Mouse (Mus musculus) layer of hippocampus, adult 18-20 months (tissue): ENCODE data around the gene Muc1. TPM values are rescaled to one million over a fixed set of nuclear protein-coding genes. Genes with fewer than 3 reads are reported as not detected.

Experiments used
- DNase-seq, 2 experiments: peaks; one replicate each; pipeline ENCODE4 v3.0.0; 2022; ENCODE audit warnings: low spot score in 2 of 2
- microRNA-seq, 2 experiments: library from miRNA; unstranded; fragments of <30 nt; microRNA quantifications; one replicate each; pipeline ENCODE4 v1.2.0; 2021
- total RNA-seq, 2 experiments: library from RNA; stranded (reverse); gene quantifications; 2 replicates each; pipeline ENCODE4 v1.2.3; 2021

Muc1 gene
- total RNA-seq, 2 experiments from 2014 or later, result 0.71 to 0.84 TPM

DNA sequence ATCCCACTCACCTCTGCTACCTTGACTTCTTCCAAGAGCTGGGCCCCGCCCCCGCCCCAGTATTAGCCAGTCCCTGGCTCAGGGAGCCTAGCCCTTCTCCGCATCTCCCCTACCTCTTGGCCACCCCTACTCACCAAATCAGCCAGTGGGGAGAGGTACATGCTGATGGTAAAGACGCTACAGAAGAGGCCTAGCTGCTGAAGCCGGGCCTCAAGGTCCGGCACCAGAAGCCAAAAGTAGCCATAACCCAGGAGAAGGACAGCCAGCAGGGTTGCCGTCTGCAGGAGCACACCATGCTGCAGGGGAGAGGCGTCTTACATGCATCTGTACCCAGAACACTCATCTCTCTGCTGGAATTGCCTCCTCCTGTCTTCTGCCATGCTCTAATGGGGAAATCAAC lies 40.1 kb downstream of the Muc1 start:
- no peak for DNase-seq

DNA sequence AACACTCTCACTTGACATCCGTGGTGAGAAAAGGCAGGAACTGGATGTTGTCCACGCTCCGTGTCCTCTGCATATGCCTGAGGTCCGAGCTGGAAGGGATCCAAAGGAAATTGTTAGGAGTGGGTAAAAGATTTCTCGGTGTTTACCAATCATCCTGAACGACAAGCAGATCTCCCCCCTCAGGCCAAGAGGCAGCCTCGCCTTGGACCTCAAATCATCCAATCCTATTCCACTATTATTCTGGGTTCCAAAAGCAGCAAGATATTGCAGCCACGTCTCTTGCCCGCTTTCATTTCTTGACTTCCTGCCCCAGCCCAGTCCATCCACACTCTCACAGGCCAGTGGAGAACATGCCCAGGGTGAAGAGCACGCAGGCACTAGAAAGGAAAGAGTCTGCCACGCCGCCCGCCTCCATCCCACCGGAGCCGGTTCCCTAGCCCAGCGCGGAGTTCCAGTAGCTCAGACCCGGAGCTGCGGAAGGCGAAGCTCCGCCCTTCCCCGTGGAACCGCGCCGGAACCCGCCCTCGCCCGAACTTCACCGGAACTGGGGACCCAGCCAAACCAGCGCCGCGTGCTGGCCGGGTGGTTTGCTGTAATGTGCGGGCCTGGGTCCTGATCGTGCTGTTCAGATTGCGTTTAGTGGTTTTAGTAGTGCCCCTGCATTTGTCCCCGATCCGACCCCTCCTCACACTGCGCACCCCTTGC lies 41.3 kb downstream of the Muc1 start, which contains the start of gene Slc50a1:
TSS of gene Slc50a1 (minus strand) at position 520 of the 705 bp plus-strand sequence.
- DNase-seq, result peak; percentile 84 to 88

DNA sequence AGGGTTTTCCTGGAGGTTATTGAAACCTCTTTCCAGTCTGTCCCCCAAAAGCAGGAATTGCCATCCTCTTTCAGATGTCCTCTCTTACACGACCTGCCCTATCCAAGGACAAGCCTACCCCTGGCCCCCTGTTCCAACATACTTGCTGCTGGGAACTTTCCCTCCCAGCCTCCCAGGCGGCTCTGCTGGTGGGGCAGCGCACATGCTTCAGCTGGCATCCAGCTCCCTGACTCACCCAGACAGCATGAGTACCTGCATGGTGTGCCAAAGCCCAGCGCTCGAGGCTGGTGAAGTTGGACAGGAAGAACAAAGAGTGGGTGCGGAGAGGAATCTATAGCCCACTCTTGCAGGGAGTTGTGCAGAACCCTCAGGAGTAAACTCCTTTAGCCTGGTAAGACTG lies 42.0 kb downstream of the Muc1 start:
- peak; percentile 72 to 78 for DNase-seq

DNA sequence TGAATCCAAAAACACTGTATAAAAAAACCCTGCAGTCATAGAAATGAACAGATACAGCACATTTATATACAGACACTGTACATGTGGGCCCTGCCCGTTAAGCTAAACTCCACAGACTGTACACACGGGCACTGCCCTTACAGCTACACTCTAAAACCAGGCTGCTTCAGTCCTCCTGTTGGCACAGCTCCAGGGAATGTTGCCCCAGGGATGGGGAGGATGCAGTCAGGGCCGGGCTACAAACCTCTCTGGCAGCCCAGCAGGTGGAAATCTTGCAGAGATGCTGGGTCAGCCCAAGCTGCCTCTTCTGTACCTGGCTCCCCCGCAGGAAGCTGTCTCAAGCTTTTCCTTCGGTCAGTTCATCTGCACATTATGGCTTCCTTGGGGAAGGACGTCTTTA lies 42.9 kb downstream of the Muc1 start:
- no peak for DNase-seq

DNA sequence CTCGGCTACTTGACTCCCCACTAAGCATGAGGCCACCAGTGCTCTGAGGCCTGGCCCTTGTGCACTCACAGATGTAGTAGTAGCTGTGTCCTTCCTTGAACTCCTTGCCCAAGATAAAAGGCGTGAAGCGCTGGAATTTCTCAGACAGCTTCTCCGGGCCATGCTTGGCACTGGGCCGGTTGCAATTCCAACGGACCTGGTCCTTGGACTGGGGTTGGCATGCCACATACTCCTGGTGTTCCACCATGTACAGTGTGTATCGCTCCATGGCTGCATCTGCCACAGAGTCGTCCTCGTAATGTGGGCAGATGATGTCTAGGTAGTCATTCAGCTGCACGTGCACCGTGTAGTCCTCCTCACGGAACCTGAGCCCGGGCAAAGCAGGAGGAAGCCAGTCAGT lies 47.2 kb downstream of the Muc1 start:
- DNase-seq, result no peak

DNA sequence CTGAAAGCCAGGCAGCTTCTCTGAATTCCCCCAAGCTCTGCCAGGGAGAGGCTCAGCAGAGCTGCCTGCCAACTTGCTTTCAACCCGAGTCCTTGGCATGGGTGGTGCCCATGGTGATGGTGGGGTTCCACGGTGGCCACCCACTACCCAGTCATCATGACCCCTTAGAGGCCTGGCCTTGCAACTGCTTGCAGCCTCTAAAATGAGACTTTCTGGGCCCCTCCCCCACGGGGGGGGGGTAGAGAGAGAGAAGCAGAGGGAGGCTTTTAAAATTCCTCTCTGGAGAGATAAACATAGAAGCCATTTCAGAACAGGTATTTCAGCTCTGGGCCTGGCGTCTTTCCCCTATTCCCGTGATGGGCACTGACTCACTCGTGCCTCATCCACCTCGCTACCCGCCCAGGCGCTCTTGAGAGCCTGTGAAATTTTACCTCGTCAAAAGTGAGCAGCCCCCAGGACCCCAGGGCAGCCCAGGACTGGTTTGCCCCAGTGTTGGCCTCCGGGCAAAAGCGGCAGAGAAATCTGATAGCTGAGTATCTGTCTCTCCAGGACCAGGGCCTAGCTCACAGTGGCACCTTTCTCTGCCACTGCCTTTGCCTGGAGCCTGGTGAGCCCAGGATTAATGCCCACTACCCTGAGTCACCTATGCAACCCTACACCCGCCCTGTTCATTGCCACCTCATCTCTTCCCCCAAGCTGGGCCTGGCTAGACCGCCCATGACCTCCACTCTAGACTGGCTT lies 48.6 kb downstream of the Muc1 start:
- peak in 1 of 2 experiments; percentile 34 for DNase-seq

DNA sequence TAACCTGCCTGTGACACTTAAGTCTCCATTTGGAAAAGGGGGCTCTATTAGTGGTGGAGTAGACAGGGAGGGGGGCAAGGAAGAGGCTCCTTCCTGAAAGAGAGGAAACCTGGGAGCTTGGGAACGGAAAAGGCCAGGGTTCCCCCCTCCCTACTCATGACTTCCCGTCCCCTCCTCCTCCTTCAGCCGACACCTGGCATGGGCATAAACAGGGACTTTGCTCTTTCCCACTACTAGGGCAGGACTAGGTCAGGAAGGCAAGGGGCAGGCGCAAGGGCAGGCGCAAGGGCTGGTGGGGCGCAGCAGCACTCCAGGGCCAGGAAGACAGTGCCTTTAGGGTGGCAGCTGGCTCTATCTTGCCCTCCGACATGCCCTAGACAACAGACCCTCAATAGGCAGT lies 49.2 kb downstream of the Muc1 start:
- no peak for DNase-seq

DNA sequence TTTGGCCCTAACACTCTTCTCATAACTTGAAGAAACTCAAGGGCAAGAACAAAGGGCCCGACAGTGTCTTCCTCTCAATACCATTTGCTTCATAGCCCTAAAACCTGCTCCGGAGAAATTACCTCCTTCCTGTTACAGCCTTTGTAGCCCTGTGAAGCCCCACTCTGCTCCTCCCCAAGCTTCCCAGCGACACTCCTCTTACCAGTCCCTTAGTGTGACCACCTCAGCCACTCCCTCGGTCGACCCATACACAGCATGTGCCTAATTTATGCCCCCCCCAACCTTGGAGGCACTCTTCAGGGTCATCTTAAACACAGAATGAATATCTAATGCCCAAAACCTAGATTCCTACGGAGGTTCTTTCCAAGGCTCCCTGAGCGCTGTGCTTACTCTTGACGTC lies 49.8 kb downstream of the Muc1 start:
- no peak for DNase-seq

DNA sequence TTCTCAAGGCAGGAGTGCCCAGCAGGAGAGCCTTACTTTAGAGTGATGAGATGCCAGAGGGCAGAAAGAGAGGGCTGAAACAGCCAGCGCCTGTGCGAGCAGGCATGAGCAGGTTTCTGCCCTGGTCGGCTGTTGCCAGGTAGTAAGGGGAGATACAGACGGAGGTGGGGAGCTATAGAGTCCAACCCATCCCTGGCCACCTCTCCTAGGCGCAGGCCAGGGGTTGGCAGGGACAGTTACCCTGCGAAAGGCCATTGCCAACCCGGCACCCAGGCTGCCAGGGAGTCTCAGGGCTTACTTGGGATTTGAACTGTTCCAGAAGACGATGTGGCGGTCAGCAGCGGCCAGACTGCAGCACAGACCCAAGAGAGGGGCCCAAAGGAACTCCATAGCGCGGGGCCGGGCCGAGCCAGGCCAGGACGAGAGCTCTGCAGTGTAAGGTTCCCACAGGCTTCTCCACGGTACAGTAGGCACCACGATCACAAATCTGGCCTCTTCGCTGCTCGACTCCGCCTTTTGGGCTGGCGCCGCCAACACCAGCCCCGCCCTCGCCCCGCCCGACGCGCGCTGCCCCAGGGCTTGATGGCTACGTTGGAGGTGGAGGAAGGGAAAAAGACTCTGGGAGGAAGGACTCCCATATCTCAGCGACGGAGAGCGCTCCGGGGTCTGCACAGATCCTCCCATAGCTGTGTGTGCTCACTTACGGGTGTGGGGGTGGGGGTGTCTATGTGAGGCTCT lies 50.5 kb downstream of the Muc1 start:
- DNase-seq, result peak; percentile 81 to 92

DNA sequence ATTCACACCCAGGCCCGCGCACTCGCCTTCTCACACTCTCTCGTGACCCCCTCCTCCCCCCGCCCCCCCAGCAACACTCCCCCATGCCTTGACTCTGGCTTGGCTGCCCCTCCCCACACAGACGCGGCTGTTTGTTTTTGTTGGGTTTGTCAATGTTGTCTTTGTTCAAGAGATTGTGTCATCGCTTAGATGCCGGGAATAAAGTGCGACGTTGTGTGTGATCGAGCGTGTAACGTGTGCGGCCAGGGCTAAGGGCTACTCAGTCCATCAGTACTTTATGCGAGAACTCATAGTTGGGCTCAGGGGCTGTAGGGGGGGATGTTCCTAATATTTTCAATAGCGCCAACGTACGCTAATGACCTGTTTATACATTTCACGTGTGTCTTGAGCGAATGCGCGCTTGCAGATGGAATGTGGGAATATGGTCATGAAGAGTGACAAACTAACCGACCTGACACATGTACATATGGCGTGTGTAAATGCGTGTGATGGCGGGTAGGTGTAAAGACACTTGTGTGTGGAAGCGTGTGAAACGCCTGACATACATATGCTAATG lies 51.3 kb downstream of the Muc1 start:
- peak in 1 of 2 experiments; percentile 72 for DNase-seq

DNA sequence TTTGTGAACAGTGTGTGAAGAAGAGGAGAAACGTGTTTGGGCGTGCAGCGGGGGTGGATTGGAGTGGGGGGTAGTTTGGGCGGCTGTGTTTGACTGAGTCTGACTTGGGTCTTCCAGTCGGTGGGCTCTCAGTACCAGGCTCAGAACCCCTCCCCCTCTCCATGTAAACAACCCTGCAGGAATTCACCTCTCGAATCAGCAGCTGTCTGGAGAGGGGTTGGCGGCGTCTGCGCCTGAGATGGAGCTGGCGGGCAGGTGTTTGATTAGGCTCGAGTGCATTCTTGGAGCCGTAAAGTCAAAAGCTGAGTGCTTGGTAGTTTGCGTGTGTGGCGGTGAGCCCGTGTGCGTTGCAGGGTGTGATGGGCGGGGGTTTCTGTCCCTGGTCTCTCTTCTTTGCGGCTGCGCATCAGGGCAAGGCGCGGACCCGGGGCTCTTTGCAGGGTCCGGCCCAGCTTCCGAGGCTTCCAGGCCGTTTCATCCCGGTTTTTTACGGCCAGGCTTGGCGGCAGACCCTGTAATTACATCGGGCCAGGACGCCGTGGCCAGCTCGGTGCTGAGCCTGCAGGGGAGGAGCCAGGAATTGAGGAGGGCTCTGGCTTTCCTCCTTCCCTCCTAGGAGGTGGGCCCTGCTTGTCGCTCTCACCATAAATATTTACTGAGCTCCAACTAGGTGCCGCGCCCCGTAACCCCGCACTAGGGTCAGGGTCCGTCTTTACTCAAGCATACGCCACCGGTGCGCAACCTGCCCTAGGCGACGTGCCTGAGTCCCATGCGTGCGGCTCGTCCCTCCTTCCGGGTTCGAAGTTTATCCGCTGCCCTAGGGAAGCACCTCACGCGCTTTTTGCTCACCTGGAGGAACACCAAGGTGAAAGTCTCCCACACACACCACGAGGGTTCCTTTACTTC lies 52.0 kb downstream of the Muc1 start, which contains the start of gene Efna1:
TSS of gene Efna1 (minus strand) at position 537 of the 906 bp plus-strand sequence.
- peak; percentile 48 to 58 for DNase-seq

DNA sequence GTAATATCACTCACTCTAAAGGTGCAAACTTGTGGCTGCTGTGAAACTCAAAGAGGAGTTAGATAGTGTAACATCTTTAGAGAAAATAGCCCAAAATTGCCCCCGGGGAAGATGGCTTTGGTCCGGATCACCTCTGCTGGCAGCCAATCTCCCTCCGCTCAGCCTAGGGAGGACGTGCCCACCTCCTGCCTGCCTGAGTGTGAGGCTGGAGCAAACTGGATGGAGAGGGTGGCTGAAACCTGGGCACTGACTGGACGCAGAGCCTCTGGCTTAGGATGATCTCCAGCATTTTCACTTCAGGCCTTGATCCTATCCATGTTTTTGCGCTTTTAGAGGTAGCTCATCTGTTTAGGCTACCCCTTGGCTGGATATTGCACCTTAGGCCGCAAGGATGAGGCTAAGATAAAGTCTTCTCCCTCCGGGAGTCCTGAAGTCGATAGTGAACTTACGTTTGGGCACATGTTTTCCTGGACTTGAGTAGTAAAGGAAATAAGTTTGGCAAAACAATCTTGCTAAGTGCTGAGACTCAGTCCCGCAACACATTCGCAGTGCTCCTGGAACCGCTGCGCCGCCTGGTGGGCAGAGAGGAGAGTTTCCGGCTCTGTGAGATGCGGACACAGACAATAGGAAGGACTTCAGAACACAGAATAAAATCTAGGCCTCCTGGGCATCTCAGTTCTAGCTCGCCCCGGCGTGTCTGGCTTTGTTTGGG lies 52.9 kb downstream of the Muc1 start:
- DNase-seq, result peak; percentile 68 to 87

DNA sequence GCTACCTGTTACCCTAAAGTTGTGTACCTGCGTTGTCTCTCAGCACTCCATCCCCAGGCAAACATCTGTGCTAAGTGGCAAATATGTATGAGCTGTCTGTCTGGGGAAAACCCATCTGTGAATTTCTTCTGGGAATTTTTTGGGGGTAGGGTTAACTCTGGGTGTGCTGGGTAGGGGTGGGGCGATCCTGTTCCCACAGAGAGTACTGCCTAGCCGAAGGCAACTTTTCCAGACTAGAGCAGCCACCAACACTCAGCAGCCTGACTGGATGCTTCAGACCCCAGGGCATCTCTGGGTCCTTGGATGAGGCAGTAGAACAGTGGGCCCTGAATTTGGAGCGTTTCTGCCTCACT lies 53.4 kb downstream of the Muc1 start:
- DNase-seq, result no peak

Small RNA genes within 50 kb of the gene (microRNA-seq; reads per million reads assigned to microRNA genes)
- gene Mir92b, result 6,114 to 6,663 reads per million in 2 experiments

Other genes with a start within 250 kb of the Muc1 start
- 100 to 1,000 TPM; 128 to 134 TPM for gene Rusc1, start 135.7 kb upstream of the Muc1 start, total RNA-seq
- gene Gm43738, start 128.0 kb upstream of the Muc1 start, total RNA-seq, result not detected
- 10 to 100 TPM; 83.7 to 91.9 TPM for gene Fdps, start 127.1 kb upstream of the Muc1 start, total RNA-seq
- under 1 TPM in 1 of 2 experiments, not detected in 1; 0.15 TPM for gene Pklr, start 92.9 kb upstream of the Muc1 start, total RNA-seq
- 10 to 100 TPM in 1 of 2 experiments, 1 to 10 TPM in 1; 9.6 to 13.1 TPM for gene Hcn3, start 68.9 kb upstream of the Muc1 start, total RNA-seq
- 10 to 100 TPM; 42.3 to 43.5 TPM for gene Clk2, start 64.3 kb upstream of the Muc1 start, total RNA-seq
- gene Scamp3, start 51.6 kb upstream of the Muc1 start, total RNA-seq, result 10 to 100 TPM; 68.5 to 69.8 TPM
- gene Fam189b, start 45.9 kb upstream of the Muc1 start, total RNA-seq, result 10 to 100 TPM; 49.0 to 59.9 TPM
- gene Gba, start 26.1 kb upstream of the Muc1 start, total RNA-seq, result 10 to 100 TPM; 57.3 to 59.9 TPM
- gene Thbs3, start 13.9 kb upstream of the Muc1 start, total RNA-seq, result 10 to 100 TPM; 30.5 to 30.7 TPM
- gene Mtx1, start 2.0 kb upstream of the Muc1 start, total RNA-seq, result 10 to 100 TPM; 84.9 to 91.6 TPM
- gene Krtcap2, start 16.9 kb downstream of the Muc1 start, total RNA-seq, result 10 to 100 TPM; 78.0 to 81.3 TPM
- 10 to 100 TPM; 83.1 to 86.0 TPM for gene Trim46, start 17.3 kb downstream of the Muc1 start, total RNA-seq
- gene Dpm3, start 30.3 kb downstream of the Muc1 start, total RNA-seq, result 10 to 100 TPM; 64.2 to 66.9 TPM
- gene Slc50a1, start 41.5 kb downstream of the Muc1 start, total RNA-seq, result 10 to 100 TPM; 43.7 to 52.2 TPM
- gene Efna1, start 52.1 kb downstream of the Muc1 start, total RNA-seq, result 10 to 100 TPM in 1 of 2 experiments, 1 to 10 TPM in 1; 8.4 to 11.4 TPM
- 10 to 100 TPM; 78.2 to 80.1 TPM for gene Efna3, start 93.9 kb downstream of the Muc1 start, total RNA-seq
- under 1 TPM; 0.53 to 0.77 TPM for gene Efna4, start 109.0 kb downstream of the Muc1 start, total RNA-seq
- 100 to 1,000 TPM; 120 to 126 TPM for gene Adam15, start 120.9 kb downstream of the Muc1 start, total RNA-seq
- gene Dcst2, start 132.9 kb downstream of the Muc1 start, total RNA-seq, result under 1 TPM; 0.22 to 0.41 TPM
- not detected for gene Dcst1, start 136.2 kb downstream of the Muc1 start, total RNA-seq
- 10 to 100 TPM; 12.1 to 16.8 TPM for gene Zbtb7b, start 165.7 kb downstream of the Muc1 start, total RNA-seq
- gene Lenep, start 173.7 kb downstream of the Muc1 start, total RNA-seq, result 1 to 10 TPM; 2.5 to 4.4 TPM
- gene Flad1, start 182.8 kb downstream of the Muc1 start, total RNA-seq, result 10 to 100 TPM; 39.8 to 39.9 TPM
- 1 to 10 TPM; 2.3 to 2.4 TPM for gene Cks1b, start 189.3 kb downstream of the Muc1 start, total RNA-seq
- gene Shc1, start 189.4 kb downstream of the Muc1 start, total RNA-seq, result 10 to 100 TPM; 11.5 to 12.8 TPM
- gene Pygo2, start 201.2 kb downstream of the Muc1 start, total RNA-seq, result 10 to 100 TPM; 60.4 to 64.9 TPM
- 10 to 100 TPM; 37.7 to 41.2 TPM for gene Pbxip1, start 207.6 kb downstream of the Muc1 start, total RNA-seq
- gene Pmvk, start 225.5 kb downstream of the Muc1 start, total RNA-seq, result 10 to 100 TPM; 29.4 to 34.3 TPM